Comparison of ENCODE assay signal across 8 mouse cellular contexts in genomic region chr12:9585085-9585453, GRCm38 (mm10). TPM values are rescaled to one million over a fixed set of nuclear protein-coding genes. Genes with fewer than 3 reads are reported as not detected.
DNase-seq lines count a peak whose midpoint lies in the region; ATAC-seq and TF ChIP-seq lines count a peak whose summit lies in the region.

No protein-coding gene starts in this region.

- H3K9me3 ChIP-seq in liver, embryonic 12.5 days (replicated peaks): no peaks in the 10 kb centered on the region

- peak overlapping the region; percentile 59 for H3K4me2 ChIP-seq in liver, embryonic 12.5 days

- H3K27ac ChIP-seq in testis, adult 2 months (ENCODE audit: control insufficient read depth, insufficient read depth, low read depth, low read length): no peak overlapping the region
- H3K27ac ChIP-seq in liver, embryonic 12.5 days: no peak overlapping the region

- no peaks in the 10 kb centered on the region for H3K36me3 ChIP-seq in testis, adult 2 months (ENCODE audit: control insufficient read depth, insufficient read depth, low read length)
- H3K36me3 ChIP-seq in liver, embryonic 12.5 days: no peaks in the 10 kb centered on the region

- DNase-seq in frontal cortex, adult 2 months (ENCODE audit: extremely low spot score in 1 of 2, low spot score in 1 of 2): no peak
- no peak for DNase-seq in testis, postnatal 14 days (ENCODE audit: low spot score)
- DNase-seq in testis, postnatal 10 days (ENCODE audit: low spot score): peak; percentile 38
- DNase-seq in retina, embryonic 14.5 days (ENCODE audit: low spot score): no peak

- WGBS in liver, embryonic 12.5 days (ENCODE audit: insufficient replicate concordance): 3% methylated on average over 7 of the region's 7 CpGs

- H3K4me1 ChIP-seq in testis, adult 2 months (ENCODE audit: control insufficient read depth, insufficient read depth, low read length): peaks cover 22% of the 10 kb centered on the region
- H3K4me1 ChIP-seq in liver, embryonic 12.5 days: no peaks in the 10 kb centered on the region

- H3K9ac ChIP-seq in liver, embryonic 12.5 days: 0 out of 2 replicates have a peak overlapping the region, but pooled peaks have one; percentile 22

- 0 out of 2 replicates have a peak, but pooled peaks have one; percentile 20 for ATAC-seq in frontal cortex, adult (ENCODE audit: low TSS enrichment)
- peak; percentile 54 for ATAC-seq in liver, embryonic 12.5 days
- no peak for ATAC-seq in erythroid progenitor cell, adult 5-6 weeks (replicated peaks; ENCODE audit: low FRiP score, poor library complexity, severe bottlenecking)

- no peak for TF ChIP-seq POLR2A in testis, adult 2 months (IDR thresholded peaks at IDR 0.05; ENCODE audit: control insufficient read depth, low read depth, low read length)

- H3K27me3 ChIP-seq in testis, adult 2 months (ENCODE audit: control insufficient read depth, insufficient read depth, low read length): peaks cover 3% of the 10 kb centered on the region; the same call in 1 of the 2 replicates
- peaks cover 48% of the 10 kb centered on the region for H3K27me3 ChIP-seq in liver, embryonic 12.5 days (replicated peaks)

- TF ChIP-seq CTCF in testis, adult 2 months (IDR thresholded peaks at IDR 0.05; ENCODE audit: control insufficient read depth, insufficient read depth, insufficient replicate concordance, low read depth, low read length): no peak

- peak overlapping the region; percentile 62 for H3K4me3 ChIP-seq in testis, adult 2 months (ENCODE audit: control insufficient read depth, low read depth, low read length)
- peak overlapping the region; percentile 29 for H3K4me3 ChIP-seq in liver, embryonic 12.5 days

RNA-seq across cellular contexts. Expression of gene Osr1, which starts 15.2 kb away (rescaled TPM):
- 3.5 and 4.0 TPM in 2 replicates for polyA plus RNA-seq in frontal cortex, adult 2 months (2012; rRNA removed)
- polyA plus RNA-seq in testis, adult 2 months (2012; rRNA removed): 3.9 and 4.5 TPM in 2 replicates
- polyA plus RNA-seq in liver, embryonic 12.5 days (2016; fragmentation: Nextera tagmentation; extraction: Ambion mirVana): 1.3 and 2.0 TPM in 2 replicates
- total RNA-seq in erythroid progenitor cell, adult 5-6 weeks (2015; ENCODE audit: low replicate concordance): not detected in 2 replicates
- not detected in 2 replicates for total RNA-seq in erythroid progenitor cell, adult 5-6 weeks (2017; ENCODE audit: low replicate concordance)
